Mouse (Mus musculus) CH12F3 (cell line): ENCODE data around the gene Cpne6.

Source experiments
- in situ Hi-C: fragments of 300-500 bp; cut with MboI; formaldehyde crosslinking; loops from 2 replicates; pipeline ENCODE4 v1.14.3; 2020; ENCODE audit warnings: low sequenced_read_pairs

The Cpne6 gene

DNA sequence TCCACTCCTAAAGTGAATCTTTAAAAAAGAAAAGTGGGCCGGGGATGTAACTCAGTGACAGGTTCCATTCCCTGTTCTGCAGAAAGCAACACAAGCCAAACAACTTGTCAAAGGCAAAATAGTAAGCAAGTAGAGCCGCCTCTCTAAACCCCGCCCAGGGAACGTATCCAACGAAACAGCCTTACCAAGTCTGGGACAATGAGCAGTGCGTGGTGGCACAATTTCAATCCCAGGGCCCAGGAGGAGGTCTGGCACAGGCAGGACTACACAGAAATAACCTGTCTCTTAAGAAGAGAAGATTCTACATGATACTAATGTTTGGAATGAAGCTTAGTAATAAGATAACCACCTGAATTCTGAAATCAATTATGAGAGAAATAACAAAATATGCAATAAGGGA is 39.9 kb downstream of the Cpne6 start:
- in situ Hi-C loops: no loop called here

DNA sequence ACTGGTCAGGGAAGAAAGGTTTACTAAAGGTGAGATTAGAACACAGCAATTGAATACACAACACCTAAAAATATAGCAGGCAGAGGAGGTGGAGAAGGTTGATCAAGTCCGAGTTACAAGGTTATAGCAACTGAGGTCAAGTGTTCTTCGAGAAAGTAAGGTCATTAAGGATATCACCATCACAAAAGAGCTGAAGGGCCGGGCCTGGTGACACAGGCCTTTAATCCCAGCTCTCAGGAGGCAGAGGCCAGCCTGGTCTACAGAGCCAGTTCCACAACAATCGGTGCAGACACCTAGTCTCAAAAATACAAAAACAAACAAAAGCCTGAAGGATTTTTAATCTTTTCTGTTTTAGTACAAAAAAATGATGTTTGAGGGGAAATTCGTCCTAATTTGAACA is 41.1 kb downstream of the Cpne6 start:
- in situ Hi-C loops: no loop called here

DNA sequence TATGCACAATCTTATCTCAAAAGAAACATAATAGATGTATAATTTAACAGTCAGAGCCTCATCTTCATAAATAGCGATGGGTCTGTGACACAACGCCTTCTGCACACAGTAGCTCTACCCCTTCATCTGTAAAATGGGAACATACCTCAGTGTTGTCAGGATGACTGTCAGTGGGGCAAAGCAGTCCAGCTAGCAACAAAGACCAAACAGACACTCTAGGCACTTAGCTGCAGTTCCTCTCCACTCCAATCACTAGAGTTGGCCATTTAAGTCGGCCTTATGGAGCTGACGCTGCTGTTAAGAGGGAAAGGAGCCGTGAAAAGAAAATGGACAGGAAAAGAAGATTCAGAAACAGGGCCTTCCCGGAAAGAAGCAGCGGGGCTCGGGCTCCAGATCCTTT is 41.5 kb downstream of the Cpne6 start:
- in situ Hi-C loops: no loop called here

DNA sequence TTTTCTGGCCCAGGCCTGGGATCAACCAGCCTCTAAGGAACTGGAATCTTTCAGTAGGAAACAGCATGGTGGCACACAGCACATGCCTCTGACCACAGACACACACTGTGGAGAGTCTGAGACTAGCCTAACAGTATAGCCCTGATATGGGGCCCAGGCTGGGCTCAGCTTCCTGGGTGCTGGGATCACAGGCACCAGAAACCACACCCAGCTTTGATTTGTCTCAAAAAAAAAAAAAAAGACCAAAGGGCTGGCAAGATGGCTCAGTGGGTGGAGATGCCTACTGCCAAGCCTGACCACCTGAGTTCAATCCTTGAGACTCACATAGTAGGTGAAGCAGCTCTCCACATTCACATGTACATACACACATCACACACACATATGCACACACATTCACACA is 44.4 kb downstream of the Cpne6 start:
- in situ Hi-C loops: no loop called here

DNA sequence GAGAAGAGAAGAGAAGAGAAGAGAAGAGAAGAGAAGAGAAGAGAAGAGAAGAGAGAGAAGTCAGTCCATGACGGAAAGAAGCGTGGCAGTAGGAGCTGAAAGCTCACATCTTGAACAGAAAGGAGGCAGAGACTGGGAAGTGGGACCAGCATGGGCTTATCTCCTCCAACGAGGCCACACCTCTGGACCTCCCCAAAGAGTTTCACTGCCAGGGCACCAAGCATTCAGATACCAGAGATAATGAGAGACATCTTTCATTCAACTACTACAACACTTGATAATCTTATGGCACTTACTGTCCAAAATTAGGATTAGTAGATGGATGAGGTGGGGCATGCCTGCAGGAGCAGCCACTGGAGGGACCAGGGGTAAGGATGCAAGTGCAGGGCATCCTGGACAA is 45.5 kb downstream of the Cpne6 start:
- in situ Hi-C loops: no loop called here

DNA sequence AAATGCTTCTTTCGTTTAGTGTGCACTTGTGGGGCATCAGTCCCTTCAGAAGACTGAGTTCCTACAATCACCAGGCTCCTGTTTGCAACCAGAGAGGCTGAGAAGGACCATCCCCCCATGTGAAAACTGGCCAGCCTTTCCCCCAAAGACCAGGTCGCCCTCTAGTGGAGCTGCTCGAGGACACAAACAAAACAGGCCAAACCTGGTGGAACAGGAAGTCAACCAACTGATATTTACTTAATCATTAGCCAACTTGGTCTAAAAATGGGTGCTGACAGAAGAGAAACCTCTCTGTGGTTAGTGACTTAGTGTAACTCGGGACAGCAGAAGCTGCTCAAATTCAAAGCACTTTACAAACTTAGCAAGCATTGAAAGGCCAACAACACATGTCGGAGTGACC is 46.8 kb downstream of the Cpne6 start:
- in situ Hi-C loops: no loop called here

DNA sequence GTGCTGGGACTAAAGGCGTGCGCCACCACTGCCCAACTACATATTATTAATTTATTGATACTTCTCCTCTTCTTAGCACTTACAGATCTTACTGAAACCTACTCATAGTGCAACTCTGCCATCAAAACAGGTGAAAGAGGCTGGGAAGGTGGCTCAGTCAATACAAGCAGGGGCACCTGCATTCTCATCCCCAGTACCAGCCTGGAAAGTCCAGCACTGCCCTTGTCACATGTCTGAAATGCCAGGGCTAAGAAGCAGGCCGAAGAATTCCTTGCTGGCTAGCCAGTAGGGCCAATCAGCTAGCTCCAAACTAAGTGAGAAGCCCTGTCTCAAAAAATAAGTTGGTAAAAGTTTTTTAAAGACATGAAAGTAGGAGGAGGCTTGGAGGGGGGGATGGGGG is 47.3 kb downstream of the Cpne6 start:
- in situ Hi-C loops: no loop called here

DNA sequence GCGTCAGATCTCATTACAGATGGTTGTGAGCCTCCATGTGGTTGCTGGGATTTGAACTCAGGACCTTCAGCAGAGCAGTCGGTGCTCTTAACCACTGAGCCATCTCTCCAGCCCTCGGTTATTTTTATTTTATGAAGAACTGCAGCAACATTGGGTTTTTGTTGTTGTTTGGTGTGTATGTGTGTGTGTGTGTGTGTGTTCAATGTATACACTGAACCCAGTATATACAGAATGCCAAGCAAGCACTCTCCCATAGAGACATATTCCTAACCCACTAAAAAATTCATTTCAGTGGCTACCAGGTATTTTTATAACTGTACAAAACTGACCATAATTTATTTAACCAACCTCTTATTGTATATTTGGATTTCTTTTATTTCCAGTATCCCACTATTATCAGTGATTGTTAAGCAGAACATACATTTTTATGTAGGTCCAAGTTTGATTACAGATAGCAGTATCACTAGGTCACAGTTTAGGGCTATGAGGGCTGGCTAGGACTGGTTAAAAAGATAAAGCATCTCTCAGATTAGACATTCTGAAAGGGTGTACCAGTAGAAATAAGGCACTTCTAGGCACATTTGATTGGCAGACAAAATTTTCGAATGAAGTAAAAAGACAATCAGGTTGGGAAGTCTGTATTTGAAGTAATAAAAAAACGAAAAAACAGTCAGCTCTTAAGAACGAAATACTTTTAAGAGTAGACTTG is 48.6 kb downstream of the Cpne6 start:
- in situ Hi-C loops: no loop called here

DNA sequence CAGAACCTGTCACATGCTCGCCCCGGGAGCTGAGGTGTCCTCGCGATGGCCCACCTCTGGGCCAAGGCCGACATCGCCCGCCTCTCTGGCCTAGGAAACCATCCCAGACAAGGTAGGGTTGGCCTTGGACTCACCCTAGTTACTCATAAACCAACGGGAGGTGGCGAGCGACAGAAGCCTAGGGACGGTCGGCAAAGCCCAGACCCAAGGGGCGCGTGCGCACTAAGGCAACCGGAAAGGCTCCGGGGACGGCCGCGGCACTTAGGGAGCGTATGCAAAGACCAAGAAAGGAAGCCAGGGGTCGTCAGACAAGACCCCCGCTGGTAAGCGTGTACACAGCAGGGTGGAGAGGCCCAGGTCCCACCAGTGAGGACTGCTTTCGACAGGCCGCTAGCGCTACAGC is 49.6 kb downstream of the Cpne6 start, which contains the start of gene Dcaf11:
Gene Dcaf11 (plus strand): TSS at position 208 of the 403 bp plus-strand sequence.
- in situ Hi-C loops: no loop called here

DNA sequence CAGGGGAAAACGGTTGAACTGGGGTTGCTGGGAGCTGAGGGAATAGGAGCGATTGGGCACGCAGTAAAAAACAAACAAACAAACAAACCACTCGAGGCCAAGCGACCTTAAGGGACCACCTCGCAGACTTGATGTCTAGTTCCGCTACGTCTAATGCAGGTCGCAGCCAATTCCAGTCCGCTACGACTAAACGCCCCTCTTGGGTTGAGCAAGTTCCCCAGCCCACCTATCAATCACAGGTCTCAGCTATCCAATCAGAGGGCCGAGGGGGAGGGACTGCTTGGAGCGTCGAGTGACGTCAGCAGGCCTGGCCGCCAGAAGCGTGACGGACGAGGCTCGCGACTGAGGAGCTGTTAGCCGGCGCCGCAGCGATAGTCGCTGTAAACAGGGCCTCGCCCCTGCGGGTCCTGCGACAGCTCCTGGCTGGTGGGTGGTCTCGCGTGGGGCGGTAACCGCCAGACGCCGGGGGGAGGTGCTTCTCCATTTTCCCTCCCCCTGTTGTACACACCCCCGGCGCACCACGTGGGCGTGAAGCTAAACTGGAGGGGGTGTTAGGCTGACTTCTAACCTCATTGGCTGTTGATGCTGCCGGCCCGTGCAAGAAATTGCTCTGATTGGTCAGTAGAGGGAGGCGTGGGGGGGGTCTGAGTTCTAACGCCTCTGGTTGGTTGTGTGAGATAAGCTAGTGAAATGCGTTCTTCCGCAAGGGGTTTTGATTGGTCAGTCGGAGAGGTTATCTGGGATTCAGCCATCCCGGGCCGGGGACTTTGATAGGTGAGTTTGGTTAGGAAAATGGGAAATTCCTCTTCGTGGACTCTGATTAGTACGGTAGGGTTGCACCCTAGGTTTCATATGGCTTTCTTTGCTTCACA is 50.2 kb downstream of the Cpne6 start, which contains the start of gene A730061H03Rik:
Gene A730061H03Rik (minus strand): TSS at position 205 of the 872 bp plus-strand sequence.
- in situ Hi-C loops: no loop called here

DNA sequence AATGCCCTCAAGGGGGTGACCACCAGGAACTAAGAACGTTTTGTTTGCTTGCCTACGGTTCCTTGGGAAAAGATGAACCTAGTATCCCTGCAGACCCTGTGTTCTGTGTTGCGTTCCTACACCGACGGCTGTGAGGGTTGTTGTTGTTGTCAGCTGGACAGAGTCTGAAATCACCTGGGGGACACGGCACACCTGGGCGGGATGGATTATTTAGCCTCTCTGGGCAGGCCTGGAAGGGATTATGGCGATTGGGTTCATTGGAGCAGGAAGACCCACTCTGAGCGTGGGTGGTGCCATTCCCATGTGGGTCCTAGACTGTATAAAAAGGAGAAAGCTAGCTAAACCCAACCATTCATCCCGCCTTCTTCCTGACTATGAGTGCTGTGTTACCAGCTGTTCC is 51.6 kb downstream of the Cpne6 start:
- in situ Hi-C loops: no loop called here

DNA sequence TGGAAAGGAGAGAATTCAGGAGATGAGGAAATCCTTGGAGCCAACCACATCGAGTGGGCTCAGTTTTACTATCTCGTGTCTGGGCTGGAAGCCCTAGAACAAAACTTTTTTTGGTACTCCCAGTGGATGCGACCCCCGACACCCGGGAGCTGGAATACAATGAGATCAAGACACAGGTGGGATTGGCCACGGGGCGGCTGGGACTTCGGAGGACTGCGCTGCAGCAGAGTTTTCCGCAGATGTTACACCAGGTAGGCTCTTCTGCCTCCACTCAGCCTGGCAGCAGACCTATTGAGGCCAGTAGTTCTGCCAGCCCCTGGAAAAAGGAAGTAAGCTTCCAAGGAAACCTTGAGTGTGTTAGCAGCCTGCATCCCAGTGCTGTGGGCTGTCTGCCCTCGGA is 53.0 kb downstream of the Cpne6 start:
- in situ Hi-C loops: no loop called here

DNA sequence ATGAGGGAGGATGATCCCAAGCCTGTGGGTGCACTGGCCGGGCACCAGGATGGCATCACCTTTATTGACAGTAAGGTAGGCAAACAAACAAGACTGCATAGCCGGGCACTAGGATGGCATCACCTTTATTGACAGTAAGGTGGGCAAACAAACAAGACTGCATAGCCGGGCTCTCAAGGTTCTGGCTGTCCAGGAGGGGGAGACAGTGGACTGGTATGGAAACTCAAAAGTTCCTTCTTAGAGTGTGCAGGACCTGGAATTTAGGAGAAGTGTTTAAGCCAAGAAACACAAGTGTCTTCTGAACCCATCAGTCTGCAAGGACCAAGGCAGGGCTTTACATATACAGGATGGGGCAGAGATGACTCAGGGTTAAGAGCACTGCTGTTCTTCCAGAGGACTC is 55.5 kb downstream of the Cpne6 start:
- in situ Hi-C loops: no loop called here
